Mouse (Mus musculus) liver, postnatal 0 days (tissue): ENCODE results near the gene Trim80.

ENCODE experiments used
- CTCF ChIP-seq: sonication (generic); IDR thresholded peaks from 2 replicates; pipeline ENCODE4 v1.5.1; 2016; ENCODE audit warnings: antibody characterized with exemption, low read depth
- EP300 ChIP-seq: IDR thresholded peaks from 2 replicates; pipeline ENCODE4 v1.6.1; 2016; ENCODE audit warnings: antibody characterized with exemption, low read depth, mild to moderate bottlenecking

- TF ChIP-seq CTCF (no peak), EP300 (no peak)
These were observed 12.0 kb downstream of the Trim80 start for GRCm38 (mm10) chr11:115452281-115452860.
